ENCODE assay signal across 19 mouse cellular contexts in the genomic region with DNA sequence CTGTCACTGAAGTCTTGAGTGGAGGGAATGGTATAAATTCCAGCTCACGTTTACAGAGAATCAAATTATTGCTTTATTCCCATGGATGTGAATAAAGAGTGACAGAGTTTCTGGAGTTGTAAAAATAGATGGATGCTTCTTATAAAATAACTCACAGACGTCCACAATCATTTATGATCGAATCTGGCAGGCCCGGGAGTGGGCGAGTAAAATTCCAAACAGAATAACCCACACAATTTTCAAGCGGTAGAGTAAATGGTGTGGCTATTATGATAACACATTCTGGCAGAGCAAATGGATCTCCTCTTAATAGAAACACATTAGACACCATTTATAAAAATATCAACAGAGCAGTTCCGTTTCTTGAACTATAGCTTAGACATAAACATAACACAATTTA.
DNase-seq lines count a peak whose midpoint lies in the region; ATAC-seq and TF ChIP-seq lines count a peak whose summit lies in the region.
"Had no signal": no experiment of that assay in that cellular context is flagged by ENCODE, and none has a peak within 500 bp of the region (broad histone marks: within the 10 kb centered on the region; RNA-seq: fewer than 3 reads in every experiment).

No protein-coding gene starts in this region.

- no peak for TF ChIP-seq POLR2A in lung, adult 2 months (IDR thresholded peaks at IDR 0.05; ENCODE audit: borderline replicate concordance, extremely low read depth, low read depth, low read length)

- H3K27me3 ChIP-seq in neural tube, embryonic 13.5 days, result no peaks in the 10 kb centered on the region
- H3K27me3 ChIP-seq: embryonic facial prominence, embryonic 13.5 days; forebrain, embryonic 13.5 days; heart, embryonic 13.5 days; hindbrain, embryonic 13.5 days had no signal

- no peak for TF ChIP-seq CTCF in lung, adult 2 months (IDR thresholded peaks at IDR 0.05; ENCODE audit: insufficient read depth, low read length)

- 76% methylated on average over 7 of the region's 7 CpGs for WGBS in neural tube, embryonic 13.5 days
- WGBS in lung, adult 2 months, result 76% methylated on average over 7 of the region's 7 CpGs

- H3K27ac ChIP-seq in neural tube, embryonic 13.5 days (replicated peaks), result peak overlapping the region; percentile 49; the same call in 1 of the 2 replicates
- H3K27ac ChIP-seq: embryonic facial prominence, embryonic 13.5 days; forebrain, embryonic 13.5 days; heart, embryonic 13.5 days; hindbrain, embryonic 13.5 days had no signal

- H3K9me3 ChIP-seq in neural tube, embryonic 13.5 days, result no peaks in the 10 kb centered on the region
- H3K9me3 ChIP-seq: embryonic facial prominence, embryonic 13.5 days had no signal

- H3K4me1 ChIP-seq in neural tube, embryonic 13.5 days (replicated peaks), result no peaks in the 10 kb centered on the region
- no peaks in the 10 kb centered on the region for H3K4me1 ChIP-seq in lung, adult 2 months (ENCODE audit: control insufficient read depth, insufficient read depth, low read length)
- H3K4me1 ChIP-seq: forebrain, embryonic 13.5 days had no signal

- no peak overlapping the region for H3K4me2 ChIP-seq in neural tube, embryonic 13.5 days
- H3K4me2 ChIP-seq: embryonic facial prominence, embryonic 13.5 days; forebrain, embryonic 13.5 days; heart, embryonic 13.5 days; hindbrain, embryonic 13.5 days had no signal

- ATAC-seq in neural tube, embryonic 13.5 days (ENCODE audit: low read depth), result no peak
- ATAC-seq: forebrain, embryonic 13.5 days; forebrain, postnatal 0 days had no signal

- no peak overlapping the region for H3K4me3 ChIP-seq in neural tube, embryonic 13.5 days
- H3K4me3 ChIP-seq in lung, adult 2 months (replicated peaks; ENCODE audit: extremely low read depth, low read depth, low read length), result no peak overlapping the region
- H3K4me3 ChIP-seq: embryonic facial prominence, embryonic 13.5 days; forebrain, embryonic 13.5 days; heart, embryonic 13.5 days; hindbrain, embryonic 13.5 days had no signal

- H3K36me3 ChIP-seq in neural tube, embryonic 13.5 days, result no peaks in the 10 kb centered on the region
- H3K36me3 ChIP-seq: embryonic facial prominence, embryonic 13.5 days; heart, embryonic 13.5 days; hindbrain, embryonic 13.5 days had no signal

- H3K9ac ChIP-seq in neural tube, embryonic 13.5 days, result no peak overlapping the region
- H3K9ac ChIP-seq: embryonic facial prominence, embryonic 13.5 days; forebrain, embryonic 13.5 days; forebrain, postnatal 0 days; heart, embryonic 13.5 days; hindbrain, embryonic 13.5 days had no signal

- peak; percentile 24 to 32 for DNase-seq in frontal cortex, adult 2 months (ENCODE audit: extremely low spot score in 1 of 2, low spot score in 1 of 2)
- no peak for DNase-seq in frontal cortex, postnatal 36 days (ENCODE audit: low spot score in 2 of 2)
- no peak for DNase-seq in neural tube, embryonic 10.5 days (ENCODE audit: extremely low spot score, low spot score)
- peak; percentile 40 to 44 for DNase-seq in layer of hippocampus, adult 8-10 months (ENCODE audit: low spot score in 2 of 2)
- DNase-seq in telencephalon, adult 2 months (ENCODE audit: low read depth, low spot score), result peak; percentile 29
- no peak for DNase-seq in lung, adult 2 months
- DNase-seq: adrenal gland, postnatal 10 days; cerebellum, adult 11-12 months; cerebellum, adult 9-10 months; cerebellum, postnatal 25 days; forebrain, postnatal 0 days; gastrocnemius, postnatal 36 days; heart, adult 11 months; heart, postnatal 4 days had no signal

Comparison
In these comparisons a context has a peak if more than half of its experiments do, and no peak if none do; other contexts are left out.
1. DNase-seq: peak in frontal cortex, adult 2 months (2 of 2), layer of hippocampus, adult 8-10 months (2 of 2) and telencephalon, adult 2 months (single experiment); none in frontal cortex, postnatal 36 days (0 of 2), neural tube, embryonic 10.5 days (single experiment) and lung, adult 2 months (single experiment).